Mouse (Mus musculus) spleen, postnatal 0 days (tissue): ENCODE measurements around the gene Slc31a1. TPM values are rescaled to one million over a fixed set of nuclear protein-coding genes. Genes with fewer than 3 reads are reported as not detected.

Experiments
- polyA plus RNA-seq: library from polyadenylated mRNA; unstranded; fragments of >200 nt; fragmentation: Nextera tagmentation; extraction: Ambion mirVana; gene quantifications from 2 replicates; pipeline ENCODE4 v1.2.1, GENCODE M21; 2015

The Slc31a1 gene
- polyA plus RNA-seq: 21.1 and 22.6 TPM in 2 replicates

GRCm38 (mm10) chr4:62360088-62360804, at the start of gene Slc31a1, which contains the start of gene Fkbp15:
Gene Slc31a1, plus strand, starts transcription at chr4:62360727.
Gene Fkbp15, minus strand, starts transcription at chr4:62360548.

GRCm38 (mm10) chr4:62408601-62409282, 48.2 kb downstream of the Slc31a1 start, which contains the start of the genes Cdc26 and Prpf4:
Gene Cdc26, minus strand, starts transcription at chr4:62408642.
Gene Prpf4, plus strand, starts transcription at chr4:62408797.

GRCm38 (mm10) chr4:62435081-62435480, 74.6 kb downstream of the Slc31a1 start, which contains the start of gene Rnf183:
Gene Rnf183, minus strand, starts transcription at chr4:62435252.

Other genes starting within 250 kb of the Slc31a1 start
- gene Mup21, start 209.9 kb upstream of the Slc31a1 start, polyA plus RNA-seq: not detected in 2 replicates
- 1.2 and 2.0 TPM in 2 replicates for gene Zfp37, start 129.7 kb upstream of the Slc31a1 start, polyA plus RNA-seq
- gene Slc31a2, start 98.2 kb upstream of the Slc31a1 start, polyA plus RNA-seq: 15.7 and 21.4 TPM in 2 replicates
- 18.5 and 21.3 TPM in 2 replicates for gene Fkbp15, start 179 bp upstream of the Slc31a1 start, polyA plus RNA-seq
- gene Cdc26, start 47.9 kb downstream of the Slc31a1 start, polyA plus RNA-seq: 89.9 and 92.8 TPM in 2 replicates
- gene Prpf4, start 48.1 kb downstream of the Slc31a1 start, polyA plus RNA-seq: 12.7 and 13.3 TPM in 2 replicates
- gene Rnf183, start 74.5 kb downstream of the Slc31a1 start, polyA plus RNA-seq: not detected in 2 replicates
- gene Wdr31, start 110.2 kb downstream of the Slc31a1 start, polyA plus RNA-seq: 2.2 and 2.6 TPM in 2 replicates
- 0.19 and 0.86 TPM in 2 replicates for gene Bspry, start 119.3 kb downstream of the Slc31a1 start, polyA plus RNA-seq
- gene Hdhd3, start 142.7 kb downstream of the Slc31a1 start, polyA plus RNA-seq: 2.4 and 4.0 TPM in 2 replicates
- 533 and 652 TPM in 2 replicates for gene Alad, start 159.2 kb downstream of the Slc31a1 start, polyA plus RNA-seq
- 71.2 and 84.8 TPM in 2 replicates for gene Pole3, start 164.3 kb downstream of the Slc31a1 start, polyA plus RNA-seq
- 0.08 and 0.18 TPM in 2 replicates for gene 4933430I17Rik, start 164.6 kb downstream of the Slc31a1 start, polyA plus RNA-seq
- 17.6 and 23.6 TPM in 2 replicates for gene Rgs3, start 199.1 kb downstream of the Slc31a1 start, polyA plus RNA-seq